Mouse (Mus musculus): Measurements from ENCODE around the gene Os9. TPM values are rescaled to one million over a fixed set of nuclear protein-coding genes. Genes with fewer than 3 reads are reported as not detected.

The Os9 gene
- polyA plus RNA-seq, 1 experiment, result 117 TPM

- WGBS, result 92% methylated on average over 10 of the region's 10 CpGs
- H3K4me3 ChIP-seq (ENCODE audit: low read depth, low read length), result no peak overlapping the region
- H3K27ac ChIP-seq (ENCODE audit: insufficient read depth, low read depth, low read length), result no peak overlapping the region
- no peak for TF ChIP-seq CTCF (IDR thresholded peaks at IDR 0.05; ENCODE audit: extremely low read depth, insufficient read length, insufficient replicate concordance, low read depth, low read length)
- TF ChIP-seq POLR2A (IDR thresholded peaks at IDR 0.05; ENCODE audit: low read depth, low read length), result no peak
- peaks cover 3% of the 10 kb centered on the region for H3K4me1 ChIP-seq (ENCODE audit: control insufficient read depth, insufficient read depth, insufficient read length, low read length)
- peaks cover 33% of the 10 kb centered on the region for H3K36me3 ChIP-seq (ENCODE audit: control insufficient read depth, insufficient read depth, low read length)
- no peaks in the 10 kb centered on the region for H3K27me3 ChIP-seq (ENCODE audit: control insufficient read depth, insufficient read depth, low read length)
Observed at GRCm38 (mm10) chr10:127119229-127119628, 1.7 kb downstream of the Os9 start.

- H3K27ac ChIP-seq (ENCODE audit: insufficient read depth, low read depth, low read length), result no peak overlapping the region
- H3K27me3 ChIP-seq (ENCODE audit: control insufficient read depth, insufficient read depth, low read length), result no peaks in the 10 kb centered on the region
- WGBS, result 93% methylated on average over 11 of the region's 11 CpGs
- peaks cover 3% of the 10 kb centered on the region for H3K4me1 ChIP-seq (ENCODE audit: control insufficient read depth, insufficient read depth, insufficient read length, low read length)
- H3K4me3 ChIP-seq (ENCODE audit: low read depth, low read length), result no peak overlapping the region
- peaks cover 33% of the 10 kb centered on the region for H3K36me3 ChIP-seq (ENCODE audit: control insufficient read depth, insufficient read depth, low read length)
- TF ChIP-seq CTCF (IDR thresholded peaks at IDR 0.05; ENCODE audit: extremely low read depth, insufficient read length, insufficient replicate concordance, low read depth, low read length) (no peak), POLR2A (IDR thresholded peaks at IDR 0.05; ENCODE audit: low read depth, low read length) (no peak)
Observed at GRCm38 (mm10) chr10:127118470-127118869, 2.5 kb downstream of the Os9 start.

DNA sequence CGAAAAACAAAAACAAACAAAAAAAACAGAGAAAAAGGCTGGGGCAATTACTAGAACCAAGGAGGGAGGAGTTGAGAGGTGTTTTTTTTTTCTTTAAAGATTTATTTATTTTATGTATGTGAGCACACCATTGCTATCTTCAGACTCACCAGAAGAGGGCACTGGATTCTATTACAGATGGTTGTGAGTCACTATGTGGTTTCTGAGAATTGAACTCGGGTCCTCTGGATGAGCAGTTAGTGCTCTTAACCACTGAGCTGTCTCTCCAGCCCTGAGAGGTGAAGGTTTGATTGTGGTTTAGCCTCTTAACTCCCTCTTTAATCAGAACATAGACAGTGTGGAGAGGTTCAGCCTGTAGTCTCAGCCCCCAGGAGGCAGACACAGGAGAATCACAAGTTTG is 5.9 kb downstream of the Os9 start:
- 58% methylated on average over 2 of the region's 2 CpGs for WGBS
- no peak overlapping the region for H3K4me3 ChIP-seq (ENCODE audit: low read depth, low read length)
- no peak overlapping the region for H3K27ac ChIP-seq (ENCODE audit: insufficient read depth, low read depth, low read length)
- peaks cover 8% of the 10 kb centered on the region; the same call in 1 of the 2 replicates for H3K4me1 ChIP-seq (ENCODE audit: control insufficient read depth, insufficient read depth, insufficient read length, low read length)
- H3K27me3 ChIP-seq (ENCODE audit: control insufficient read depth, insufficient read depth, low read length), result no peaks in the 10 kb centered on the region
- peaks cover 39% of the 10 kb centered on the region for H3K36me3 ChIP-seq (ENCODE audit: control insufficient read depth, insufficient read depth, low read length)
- no peak for TF ChIP-seq POLR2A (IDR thresholded peaks at IDR 0.05; ENCODE audit: low read depth, low read length)
- TF ChIP-seq CTCF (IDR thresholded peaks at IDR 0.05; ENCODE audit: extremely low read depth, insufficient read length, insufficient replicate concordance, low read depth, low read length), result no peak

GRCm38 (mm10) chr10:127114408-127114807 is 6.5 kb downstream of the Os9 start:
- TF ChIP-seq POLR2A (IDR thresholded peaks at IDR 0.05; ENCODE audit: low read depth, low read length) (no peak), CTCF (IDR thresholded peaks at IDR 0.05; ENCODE audit: extremely low read depth, insufficient read length, insufficient replicate concordance, low read depth, low read length) (no peak)
- Histone ChIP-seq H3K27me3 (ENCODE audit: control insufficient read depth, insufficient read depth, low read length) (no peaks in the 10 kb centered on the region), H3K36me3 (ENCODE audit: control insufficient read depth, insufficient read depth, low read length) (peaks cover 38% of the 10 kb centered on the region), H3K4me1 (ENCODE audit: control insufficient read depth, insufficient read depth, insufficient read length, low read length) (peaks cover 8% of the 10 kb centered on the region; the same call in 1 of the 2 replicates), H3K27ac (ENCODE audit: insufficient read depth, low read depth, low read length) (no peak overlapping the region), H3K4me3 (ENCODE audit: low read depth, low read length) (no peak overlapping the region)
- WGBS, result 88% methylated on average over 11 of the region's 11 CpGs

DNA sequence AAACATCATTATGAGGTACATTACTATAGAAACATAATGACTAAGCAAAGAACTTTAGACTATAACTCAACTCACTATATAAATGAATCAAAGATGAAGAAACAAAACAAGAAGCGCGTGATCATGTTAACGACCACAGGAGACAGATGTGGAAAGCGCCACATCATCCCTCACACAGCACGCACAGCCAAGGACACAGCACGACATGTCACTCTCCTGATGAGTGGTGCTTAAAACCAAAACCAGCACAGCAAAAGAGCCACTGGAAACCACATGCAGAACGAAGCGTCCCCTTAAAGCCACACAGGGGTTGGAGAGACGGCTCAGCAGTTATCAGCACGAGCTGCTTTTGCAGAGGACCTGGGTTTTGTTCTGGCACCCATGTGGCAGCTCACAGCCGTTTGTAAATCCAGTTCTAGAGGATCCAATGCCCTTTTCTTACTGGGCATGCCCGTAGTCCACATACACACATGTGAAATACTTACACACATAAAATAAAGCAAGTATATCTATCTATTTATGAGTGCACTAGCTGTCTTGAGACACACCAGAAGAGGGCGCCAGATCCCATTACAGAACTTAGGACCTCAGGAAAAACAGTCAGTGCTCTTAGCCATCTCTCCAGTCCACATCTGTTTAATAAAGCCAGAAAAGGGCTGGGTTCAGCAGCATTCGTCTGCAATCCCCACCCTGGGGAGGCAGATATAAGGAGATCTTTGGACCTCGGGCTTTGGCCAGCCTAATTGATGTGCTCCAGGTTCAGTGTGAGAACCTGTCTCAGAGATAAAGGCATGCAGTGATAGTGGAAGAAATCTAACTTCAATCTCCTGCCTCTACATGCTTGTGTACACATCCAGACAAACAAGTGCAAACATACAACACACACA is 9.7 kb downstream of the Os9 start:
- Histone ChIP-seq H3K27ac (ENCODE audit: insufficient read depth, low read depth, low read length) (peak overlapping the region; percentile 31), H3K27me3 (ENCODE audit: control insufficient read depth, insufficient read depth, low read length) (no peaks in the 10 kb centered on the region), H3K4me1 (ENCODE audit: control insufficient read depth, insufficient read depth, insufficient read length, low read length) (peaks cover 14% of the 10 kb centered on the region; the same call in 1 of the 2 replicates), H3K36me3 (ENCODE audit: control insufficient read depth, insufficient read depth, low read length) (peaks cover 24% of the 10 kb centered on the region), H3K4me3 (ENCODE audit: low read depth, low read length) (no peak overlapping the region)
- TF ChIP-seq POLR2A (IDR thresholded peaks at IDR 0.05; ENCODE audit: low read depth, low read length), result no peak
- peak; percentile 8; the same call in 1 of the 2 replicates for TF ChIP-seq CTCF (IDR thresholded peaks at IDR 0.05; ENCODE audit: extremely low read depth, insufficient read length, insufficient replicate concordance, low read depth, low read length)
- 71% methylated on average over 15 of the region's 15 CpGs for WGBS

GRCm38 (mm10) chr10:127108262-127108583 is 12.7 kb downstream of the Os9 start:
- Histone ChIP-seq H3K36me3 (ENCODE audit: control insufficient read depth, insufficient read depth, low read length) (peaks cover 18% of the 10 kb centered on the region), H3K27me3 (ENCODE audit: control insufficient read depth, insufficient read depth, low read length) (no peaks in the 10 kb centered on the region), H3K27ac (ENCODE audit: insufficient read depth, low read depth, low read length) (no peak overlapping the region), H3K4me3 (ENCODE audit: low read depth, low read length) (no peak overlapping the region), H3K4me1 (ENCODE audit: control insufficient read depth, insufficient read depth, insufficient read length, low read length) (peaks cover 14% of the 10 kb centered on the region; the same call in 1 of the 2 replicates)
- TF ChIP-seq POLR2A (IDR thresholded peaks at IDR 0.05; ENCODE audit: low read depth, low read length) (no peak), CTCF (IDR thresholded peaks at IDR 0.05; ENCODE audit: extremely low read depth, insufficient read length, insufficient replicate concordance, low read depth, low read length) (no peak)
- 65% methylated on average over 3 of the region's 3 CpGs for WGBS

- Histone ChIP-seq H3K27ac (ENCODE audit: insufficient read depth, low read depth, low read length) (peak overlapping the region; percentile 23; the same call in 1 of the 2 replicates), H3K4me3 (ENCODE audit: low read depth, low read length) (no peak overlapping the region), H3K4me1 (ENCODE audit: control insufficient read depth, insufficient read depth, insufficient read length, low read length) (peaks cover 14% of the 10 kb centered on the region; the same call in 1 of the 2 replicates), H3K36me3 (ENCODE audit: control insufficient read depth, insufficient read depth, low read length) (peaks cover 13% of the 10 kb centered on the region), H3K27me3 (ENCODE audit: control insufficient read depth, insufficient read depth, low read length) (no peaks in the 10 kb centered on the region)
- TF ChIP-seq POLR2A (IDR thresholded peaks at IDR 0.05; ENCODE audit: low read depth, low read length), result no peak
- 82% methylated on average over 16 of the region's 16 CpGs for WGBS
Observed at GRCm38 (mm10) chr10:127107563-127108261, 13.2 kb downstream of the Os9 start.
